Mouse (Mus musculus) retina, adult 2 months (tissue): ENCODE results near the gene Fbln2.
A peak's percentile ranks its signal among the peaks of the same experiment; 100 is the strongest.

Experiments
- DNase-seq: peaks from one replicate; pipeline ENCODE4 v3.0.0-alpha.2; 2012; ENCODE audit warnings: low read depth, low spot score

The Fbln2 gene

DNA sequence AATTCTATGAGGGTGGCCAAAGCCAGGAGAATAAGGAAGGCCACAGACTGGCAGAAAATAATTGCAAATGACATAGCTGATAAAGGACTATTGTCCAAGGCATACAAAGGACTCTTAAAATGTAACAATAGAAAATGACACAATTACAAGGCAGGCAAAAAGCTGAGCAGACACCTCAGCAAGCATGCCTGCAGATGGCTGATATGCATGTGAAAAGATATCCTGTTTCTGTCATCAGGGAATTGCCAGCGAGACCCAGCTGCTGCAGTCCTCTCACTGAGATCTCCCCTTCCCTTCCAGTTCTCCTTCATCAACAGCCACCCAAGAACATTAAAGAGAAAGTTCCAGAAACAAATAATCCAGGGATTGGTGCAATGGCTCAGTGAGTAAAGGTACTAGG, 66.0 kb downstream of the Fbln2 start:
- no peak for DNase-seq

DNA sequence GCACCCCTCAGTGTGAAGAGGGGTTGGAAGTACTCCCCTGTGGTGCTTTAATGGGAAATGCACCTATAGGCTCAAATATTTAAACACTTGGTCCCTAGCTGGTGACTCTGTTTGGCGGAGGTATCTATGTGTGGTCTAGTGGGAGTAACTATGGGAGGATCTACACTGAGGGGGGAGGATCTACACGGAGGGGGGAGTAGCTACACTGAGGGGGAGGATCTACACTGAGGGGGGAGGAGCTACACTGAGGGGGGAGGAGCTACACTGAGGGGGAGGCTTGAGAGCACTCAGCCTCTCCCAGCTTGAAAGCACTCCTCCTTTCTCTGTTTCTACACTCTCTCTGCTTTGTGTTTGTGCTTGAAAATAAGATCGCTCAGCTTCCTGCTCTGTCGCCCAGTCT, 67.2 kb downstream of the Fbln2 start:
- no peak for DNase-seq

DNA sequence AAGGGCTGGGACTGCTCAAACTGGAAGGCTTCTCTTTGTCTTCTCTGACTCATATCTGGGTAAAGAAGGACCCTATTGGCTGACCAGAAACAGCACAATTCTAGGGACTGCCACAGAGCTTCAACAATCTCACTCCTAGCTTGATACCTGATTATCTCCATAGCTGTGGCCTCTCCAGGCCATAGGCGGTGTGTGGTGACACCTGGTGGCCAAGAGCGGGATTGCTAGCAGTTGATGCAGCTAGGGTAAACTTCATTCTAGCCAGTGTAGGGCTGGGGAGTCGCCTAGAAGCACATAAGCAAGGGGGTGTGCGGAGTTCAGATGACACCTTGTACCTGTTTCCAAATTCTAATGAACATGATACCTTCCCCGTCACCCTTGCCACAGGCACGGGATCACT, 69.0 kb downstream of the Fbln2 start:
- DNase-seq: peak; percentile 59

DNA sequence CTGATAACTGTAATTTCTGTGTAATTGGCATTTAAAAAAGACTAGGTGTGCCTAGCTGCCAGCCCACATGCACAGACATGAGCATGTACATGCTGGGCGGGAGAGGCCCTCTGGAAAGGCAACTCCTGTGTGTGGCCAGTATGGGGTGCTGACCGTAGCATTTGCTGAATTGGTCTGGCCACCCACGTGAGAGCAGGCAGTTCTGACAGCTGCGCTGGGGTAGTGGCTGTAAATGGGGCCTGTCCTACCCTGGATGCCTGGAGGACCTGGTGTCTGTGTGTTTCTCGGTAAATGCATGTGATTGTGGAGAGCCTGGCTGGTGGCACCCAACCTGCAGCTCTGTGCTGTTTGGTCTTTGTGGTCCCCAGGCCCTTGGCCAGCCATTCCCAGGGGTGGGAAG, 69.5 kb downstream of the Fbln2 start:
- DNase-seq: no peak

DNA sequence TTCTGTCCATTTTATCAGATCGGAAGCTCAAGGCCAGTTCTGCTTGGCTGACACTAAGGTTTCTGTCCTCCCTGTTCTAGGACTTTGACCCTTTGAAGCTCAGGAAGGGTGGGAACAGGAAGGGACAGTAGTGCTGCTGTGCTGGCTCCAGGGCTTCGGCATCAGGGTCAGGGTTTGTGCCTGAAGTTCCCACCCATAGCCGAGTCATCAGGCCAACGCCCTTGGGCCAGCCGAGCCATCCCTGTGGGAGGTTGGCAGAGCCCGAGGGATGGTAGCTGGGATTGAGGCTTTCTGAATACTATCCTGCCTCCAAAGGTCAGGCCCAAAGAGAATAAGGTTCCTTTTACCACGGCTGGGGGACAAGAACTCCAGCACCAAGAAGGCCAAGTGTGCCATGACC, 70.8 kb downstream of the Fbln2 start:
- no peak for DNase-seq

DNA sequence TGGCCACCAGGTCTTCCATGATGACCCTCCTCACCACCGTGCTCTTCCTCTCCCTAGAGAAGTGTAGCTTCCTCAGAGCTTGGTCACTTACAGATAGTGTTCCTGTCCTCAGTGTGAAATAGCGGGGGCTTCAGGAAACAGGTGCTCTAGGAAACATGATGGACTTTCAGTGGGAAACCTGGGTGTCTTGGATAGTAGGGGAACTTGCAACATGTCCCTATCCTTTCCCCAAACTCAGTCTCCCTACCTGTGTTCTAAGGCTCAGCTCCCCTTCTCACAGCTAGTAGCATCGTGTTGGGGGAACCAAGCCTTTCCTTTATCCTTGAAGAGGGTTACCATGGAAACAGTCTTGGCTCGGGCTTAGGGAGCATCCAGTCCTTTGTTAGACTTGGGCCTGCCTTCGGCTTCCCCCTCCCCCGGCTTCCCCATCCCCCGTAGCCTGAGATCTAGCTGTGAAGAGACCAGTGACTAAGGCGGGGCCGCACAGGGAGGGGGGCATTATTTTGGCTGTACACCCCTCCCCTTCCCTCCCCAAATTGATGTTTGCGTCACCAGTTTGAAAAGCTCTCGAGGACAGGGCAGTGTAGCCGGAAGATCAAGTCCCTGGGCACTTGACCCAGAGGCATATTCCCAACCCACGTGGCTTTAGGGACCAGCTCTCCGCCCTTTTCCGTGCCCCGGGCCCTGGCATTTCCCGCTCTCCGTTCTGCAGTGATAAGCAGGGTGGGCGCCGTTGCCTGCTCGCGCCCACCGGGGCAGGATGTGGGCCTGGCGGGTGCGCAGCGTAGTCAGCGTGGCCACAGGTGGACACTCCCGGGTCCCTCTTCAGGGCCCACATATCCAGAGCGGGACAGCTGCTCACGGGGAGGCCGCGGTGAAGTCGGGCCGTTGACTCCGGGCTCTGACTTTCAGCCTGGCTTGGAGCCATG, 72.5 kb downstream of the Fbln2 start:
- DNase-seq: no peak

DNA sequence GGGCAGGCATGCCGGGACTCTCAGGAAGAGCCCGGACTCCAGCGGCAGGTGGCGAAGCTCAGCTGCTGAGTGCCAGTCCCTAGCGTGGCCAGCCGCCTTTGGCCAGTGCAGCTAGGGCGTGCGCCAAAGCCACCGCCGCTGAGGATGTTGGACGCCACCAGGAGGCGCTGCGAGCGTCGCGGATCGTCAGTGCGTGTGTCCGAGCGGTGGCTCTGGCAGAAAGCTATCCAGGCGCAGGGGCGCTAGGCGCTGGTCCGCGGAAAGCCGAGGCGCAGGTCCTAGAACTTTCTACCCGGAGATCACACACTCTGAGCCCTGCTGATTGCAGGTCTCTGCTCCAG, 73.2 kb downstream of the Fbln2 start:
- peak; percentile 32 for DNase-seq

DNA sequence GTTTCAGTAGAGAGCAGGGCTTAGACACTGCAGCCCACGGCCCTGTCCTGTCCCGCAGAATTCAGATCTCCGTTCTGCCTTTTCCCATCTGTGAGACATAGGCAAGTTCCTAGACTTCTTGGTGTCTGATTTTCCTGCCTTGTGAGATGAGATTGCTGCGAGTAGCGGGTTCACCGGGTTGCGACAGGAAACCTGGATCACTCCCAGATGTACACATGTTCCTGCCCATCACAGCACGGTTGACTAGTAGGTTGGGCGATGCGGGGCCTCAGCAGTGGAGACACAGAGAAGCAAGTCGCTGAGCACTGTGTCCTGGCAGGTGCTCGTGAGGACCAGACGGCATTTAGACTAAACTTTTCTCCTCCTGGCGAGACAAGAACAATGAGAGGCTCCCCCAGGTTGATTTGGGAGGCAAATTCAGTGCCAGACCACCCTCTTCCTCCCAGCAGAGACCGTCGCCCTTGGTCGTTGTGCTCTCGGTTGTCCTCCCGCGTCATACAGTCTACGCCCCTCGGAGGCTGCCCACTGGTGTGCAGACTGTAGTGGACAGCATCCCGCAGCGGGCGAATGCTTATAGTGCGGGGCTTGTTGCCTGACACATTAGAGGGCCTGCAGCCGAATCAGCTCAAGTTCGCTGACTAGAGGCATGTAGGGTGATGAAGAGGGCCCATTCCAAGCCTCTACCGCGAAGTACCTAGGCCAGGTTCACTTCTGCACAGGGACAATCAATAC, 73.7 kb downstream of the Fbln2 start:
- no peak for DNase-seq

DNA sequence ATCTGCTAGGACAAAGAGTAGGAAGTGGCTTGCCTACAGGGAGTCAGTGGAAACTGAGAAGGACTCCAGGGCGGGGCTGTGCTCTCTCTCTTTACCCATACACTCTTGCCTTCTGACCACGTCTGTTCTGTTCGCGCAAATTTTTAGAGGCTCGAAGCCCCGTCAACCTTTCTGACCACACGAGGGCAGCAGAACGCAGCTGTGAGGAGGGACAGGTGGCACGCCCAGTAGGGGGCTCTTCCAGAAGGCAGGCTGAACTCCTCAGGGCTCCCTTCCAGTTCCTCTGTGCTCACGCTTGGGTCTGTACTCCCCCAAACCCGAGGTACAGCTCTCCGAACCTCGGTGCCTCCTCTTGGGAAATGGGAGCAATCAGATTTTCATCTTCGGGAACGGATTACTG, 74.4 kb downstream of the Fbln2 start:
- peak; percentile 51 for DNase-seq

DNA sequence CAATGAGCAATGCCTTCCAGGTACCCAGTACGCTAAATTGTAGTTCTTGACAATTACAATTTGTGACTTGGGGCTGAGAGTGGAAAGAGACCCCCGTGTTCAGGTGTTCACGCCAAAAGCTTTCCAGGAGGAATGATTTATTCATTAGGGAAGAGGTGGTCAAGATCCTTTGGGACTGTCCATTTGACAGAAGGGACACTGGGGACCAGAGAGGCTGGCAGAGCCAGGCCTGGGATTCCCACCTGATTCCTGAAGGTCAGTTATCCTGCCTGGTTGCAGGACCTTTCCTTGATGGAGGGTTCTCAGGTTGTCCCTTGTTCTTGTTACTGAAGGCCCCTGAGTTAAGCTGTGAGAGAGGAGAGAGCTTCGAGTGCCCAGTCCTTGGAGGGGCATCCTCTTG, 74.9 kb downstream of the Fbln2 start:
- DNase-seq: no peak

DNA sequence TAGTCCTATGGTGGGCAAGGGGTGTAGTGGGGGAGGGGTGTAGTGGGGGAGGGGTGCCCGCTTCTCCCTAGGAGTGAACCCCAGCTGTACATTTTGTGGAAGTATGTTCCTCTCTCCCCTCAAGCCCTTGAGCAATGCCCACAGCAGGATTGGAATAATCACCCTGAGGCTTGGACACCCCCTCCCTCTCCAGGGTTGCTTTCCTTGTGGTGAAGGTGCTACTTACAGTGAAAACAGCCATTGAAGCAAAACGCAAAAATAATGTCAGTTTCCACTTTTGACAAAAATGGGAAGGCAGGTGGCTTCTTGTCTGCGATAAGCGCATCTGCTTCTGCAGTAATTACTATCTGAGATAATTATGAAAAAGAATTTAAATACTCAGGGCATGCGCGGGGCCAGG, 75.4 kb downstream of the Fbln2 start:
- DNase-seq: no peak

DNA sequence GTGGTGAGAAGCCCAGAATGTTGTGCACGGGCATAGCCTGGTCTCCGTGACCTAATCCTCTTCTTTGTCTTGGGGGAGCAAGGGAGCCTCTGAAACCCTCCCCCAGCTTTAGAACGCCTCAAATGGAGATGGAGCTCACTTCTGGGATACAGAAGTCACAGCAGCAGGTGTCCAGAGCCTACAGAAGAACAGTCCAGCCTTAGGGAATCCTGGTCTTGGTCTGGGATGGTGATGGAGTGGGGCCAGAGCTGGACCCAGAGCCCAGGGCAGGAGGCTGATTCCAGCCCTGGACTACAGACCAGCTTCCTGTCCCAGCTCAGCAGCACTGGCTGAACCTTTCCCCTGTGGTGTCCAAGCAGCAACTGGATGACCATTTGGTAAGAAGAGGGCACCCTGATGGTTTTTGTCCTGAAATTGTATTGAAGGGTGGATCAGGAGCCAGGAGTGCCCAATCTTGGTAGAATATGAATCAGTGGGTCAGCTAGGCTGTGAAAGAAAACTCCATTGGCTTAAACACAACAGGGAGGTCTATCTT, 76.1 kb downstream of the Fbln2 start:
- no peak for DNase-seq

DNA sequence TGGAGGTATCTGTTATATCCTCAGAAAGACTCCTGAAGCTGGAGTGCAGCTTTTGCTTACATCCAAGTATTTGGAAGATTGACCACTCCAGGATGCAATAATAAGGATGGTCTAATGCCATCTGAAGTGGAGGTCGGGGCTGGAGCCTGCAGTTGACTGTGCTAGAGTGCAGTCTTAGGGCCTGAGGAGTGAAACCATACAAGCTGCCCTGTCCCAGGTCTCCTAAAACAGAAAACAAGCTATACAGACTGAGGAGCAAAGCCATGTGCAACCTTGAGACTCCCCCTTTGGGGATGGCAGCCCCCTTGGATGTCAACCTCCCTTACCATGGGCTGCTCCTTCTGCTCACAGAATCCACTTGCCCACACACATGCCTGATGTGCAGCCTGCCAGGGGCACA, 76.7 kb downstream of the Fbln2 start:
- DNase-seq: no peak

DNA sequence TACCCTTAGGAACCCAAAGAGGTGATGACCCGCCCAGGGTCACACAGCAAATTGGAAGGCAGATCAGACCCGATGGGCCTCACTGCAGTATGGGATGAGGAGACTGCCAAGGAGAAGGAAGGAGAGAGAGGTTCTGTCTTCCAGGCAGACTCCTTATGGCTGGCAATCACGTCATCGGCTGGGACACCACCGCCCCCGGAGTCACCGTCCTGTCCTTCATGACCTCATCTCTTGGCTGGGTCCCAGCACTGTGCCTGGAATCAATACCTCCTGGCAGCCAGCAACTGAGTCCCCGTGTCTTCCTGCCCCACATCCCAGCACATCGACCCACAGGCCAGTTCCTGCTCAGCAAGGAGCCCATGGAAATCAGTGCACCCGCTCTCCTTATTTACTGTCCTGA, 78.7 kb downstream of the Fbln2 start:
- no peak for DNase-seq

DNA sequence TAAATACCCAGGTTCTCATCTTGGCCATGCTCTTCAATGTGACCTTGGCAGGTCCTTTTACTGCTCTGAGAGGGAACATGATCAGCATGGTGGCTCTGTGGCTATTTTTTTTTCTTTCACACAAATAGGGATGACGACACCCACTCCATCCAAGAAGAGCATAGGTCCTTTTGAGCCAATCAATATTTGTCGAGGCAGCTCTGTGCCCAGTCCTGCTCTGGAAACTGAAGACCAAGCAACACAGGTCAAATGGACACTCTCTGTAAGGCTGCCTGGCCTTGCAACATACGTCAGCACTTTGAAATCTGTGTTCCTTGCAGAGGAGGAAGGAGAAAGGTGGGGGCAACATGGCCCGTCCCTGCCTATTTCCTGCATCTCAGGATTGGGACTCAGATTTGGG, 83.2 kb downstream of the Fbln2 start:
- DNase-seq: no peak

DNA sequence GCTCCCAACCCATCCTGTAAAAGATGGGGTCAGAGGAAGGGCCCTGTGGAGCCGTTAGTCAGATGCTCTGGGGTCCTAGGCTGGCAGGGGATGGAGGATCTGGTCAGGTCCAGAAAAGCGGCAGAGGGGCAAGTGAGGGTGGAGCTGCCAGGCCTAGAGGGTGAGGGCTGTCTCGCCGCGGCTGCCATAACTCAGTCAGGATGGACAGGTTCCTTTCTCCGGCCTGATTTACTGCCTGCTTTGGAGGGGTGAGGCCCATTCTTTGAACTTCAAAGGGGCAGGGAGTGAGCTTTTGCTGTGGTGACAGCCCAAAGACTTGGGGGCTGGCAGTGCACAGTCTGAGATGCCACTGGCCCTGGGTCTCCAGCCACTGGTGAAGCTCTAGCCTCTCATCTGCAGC, 86.6 kb downstream of the Fbln2 start:
- DNase-seq: no peak

DNA sequence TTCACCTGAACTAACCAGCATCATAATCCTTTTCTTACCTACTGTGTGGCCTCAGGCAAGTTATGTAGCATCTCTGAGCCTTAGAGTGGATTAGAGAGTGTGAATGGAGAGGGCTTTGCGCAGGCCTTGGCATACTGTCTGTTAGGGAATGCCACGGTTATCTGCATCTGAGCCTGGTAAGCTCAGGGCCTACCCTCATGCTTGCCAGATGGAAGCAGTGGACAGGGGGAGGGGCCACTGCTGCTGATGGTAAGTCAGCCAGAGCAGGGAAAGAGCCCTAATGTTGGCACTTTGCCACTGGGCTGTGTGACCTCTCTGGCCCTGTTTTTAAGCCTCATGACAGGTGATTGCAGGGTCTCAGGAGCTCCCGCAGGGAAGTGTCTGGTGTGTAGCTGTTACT, 87.8 kb downstream of the Fbln2 start:
- DNase-seq: no peak

DNA sequence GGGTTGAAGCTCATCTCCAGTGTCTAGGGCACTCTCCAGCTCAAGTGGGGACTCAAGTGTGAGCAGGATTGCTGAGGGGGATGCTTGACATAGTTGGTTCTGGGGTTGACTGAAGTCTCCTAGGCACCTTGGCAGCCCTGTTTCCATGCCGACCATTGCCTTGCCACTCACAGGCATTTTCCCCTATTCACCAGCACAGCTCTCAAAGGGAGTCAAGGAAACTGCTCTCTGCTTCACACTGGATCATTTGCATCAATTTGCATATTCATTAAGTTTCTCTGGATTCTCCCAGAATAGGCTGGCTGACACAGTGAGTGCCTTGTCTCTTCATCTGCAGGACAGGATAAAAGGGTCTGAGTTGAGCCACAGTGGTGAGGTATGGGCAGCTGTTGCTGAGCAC, 89.6 kb downstream of the Fbln2 start:
- no peak for DNase-seq

DNA sequence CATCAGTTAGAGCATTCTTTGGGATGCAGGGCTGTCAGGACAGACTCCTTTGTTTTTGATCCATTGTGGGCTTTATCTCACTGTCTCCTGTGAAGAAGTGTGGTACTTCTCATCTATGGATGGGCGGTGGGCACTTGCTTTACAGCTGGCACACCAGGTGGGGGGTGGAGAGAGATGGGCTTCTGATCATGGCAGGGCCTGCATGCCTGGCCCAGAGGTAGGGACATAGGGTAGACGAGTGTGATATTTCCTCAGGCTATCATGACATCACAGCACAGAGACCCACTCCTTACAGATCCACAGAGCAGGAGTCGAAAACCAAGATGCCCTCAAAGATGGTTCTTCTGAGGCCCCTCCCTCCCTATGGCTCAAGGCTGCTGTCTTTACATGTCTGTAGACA, 90.1 kb downstream of the Fbln2 start:
- no peak for DNase-seq

DNA sequence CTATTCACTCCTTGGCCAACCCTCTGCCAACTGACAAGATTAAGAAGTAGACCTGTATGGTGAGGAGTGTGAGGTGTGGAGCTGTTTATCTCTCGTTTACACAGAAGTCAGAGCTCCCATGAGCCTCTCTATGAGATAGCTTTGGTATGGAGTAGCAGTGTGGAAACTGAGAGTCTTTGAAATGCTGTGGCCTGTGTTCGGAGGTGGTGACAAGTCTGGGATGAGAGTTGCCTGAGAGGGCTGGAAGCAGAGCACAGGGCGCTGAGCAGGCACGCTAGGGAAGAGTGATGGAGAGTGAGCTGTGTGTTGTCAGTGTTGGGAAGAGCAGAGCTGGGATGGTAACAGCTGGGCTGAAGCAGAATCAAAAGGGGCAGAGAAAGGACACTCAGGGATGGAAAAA, 91.9 kb downstream of the Fbln2 start:
- DNase-seq: no peak

DNA sequence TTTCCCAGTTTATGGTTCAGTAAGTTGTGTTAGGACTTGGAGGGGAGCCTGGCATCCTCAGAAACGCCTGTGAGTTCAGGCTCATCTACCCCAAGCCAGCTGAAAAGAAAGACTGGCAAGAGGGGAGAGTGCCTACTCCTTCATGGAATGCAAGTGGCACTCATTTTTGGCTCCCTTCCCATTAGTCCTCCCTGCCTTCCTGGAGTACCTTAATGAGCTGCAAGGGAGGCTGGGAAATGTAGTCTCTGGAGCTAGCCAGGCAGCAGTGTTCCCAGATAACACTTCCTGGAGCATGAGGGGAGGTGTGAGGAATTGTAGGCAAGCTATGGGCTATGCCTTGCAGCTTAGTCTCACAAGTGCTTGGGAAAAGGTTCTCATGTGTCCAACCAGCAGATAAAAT, 95.7 kb downstream of the Fbln2 start:
- DNase-seq: no peak

DNA sequence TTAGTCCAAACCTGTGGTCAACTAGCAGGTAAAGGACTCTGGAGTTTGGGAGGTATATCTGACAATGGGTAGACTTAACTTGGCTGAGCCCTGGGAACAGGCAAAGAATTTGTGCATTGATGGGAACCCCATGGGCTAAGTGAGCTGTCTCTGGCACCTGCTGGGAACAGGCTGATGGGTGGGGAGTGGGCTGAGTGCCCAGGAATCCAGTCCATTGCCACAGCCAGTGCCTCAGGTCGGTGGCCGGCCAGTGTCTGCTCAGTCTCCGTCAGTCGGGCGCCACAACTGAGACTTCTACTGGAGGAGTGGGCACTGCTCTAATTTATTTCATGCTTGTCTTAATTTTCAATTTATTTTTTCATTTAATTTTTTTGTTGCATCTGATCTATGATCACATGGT, 98.9 kb downstream of the Fbln2 start:
- no peak for DNase-seq

DNA sequence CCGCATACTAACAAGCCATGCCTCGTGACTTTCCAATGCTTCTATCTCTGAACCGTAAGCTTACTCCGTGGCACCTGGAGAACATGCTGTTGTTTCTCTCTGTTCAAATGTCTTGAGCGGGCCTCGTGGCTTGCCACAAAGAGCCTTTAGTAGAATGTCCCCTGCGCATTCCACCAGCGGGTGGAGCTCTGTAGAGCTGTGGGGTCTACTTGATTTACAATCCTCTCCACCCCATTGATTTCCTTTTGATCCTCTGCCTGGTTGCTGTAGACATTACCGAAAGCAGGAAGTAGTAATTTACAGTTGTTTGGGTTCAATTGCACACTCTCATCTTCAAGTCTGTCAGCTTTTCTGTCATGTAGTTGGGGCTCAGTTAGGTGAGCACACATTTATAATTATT, 100.2 kb downstream of the Fbln2 start:
- no peak for DNase-seq
